Mouse (Mus musculus): ENCODE measurements around the gene 1700074P13Rik. TPM values are rescaled to one million over a fixed set of nuclear protein-coding genes. Genes with fewer than 3 reads are reported as not detected.
"Not testable (repeated sequence)": the region's sequence is repeated elsewhere in the genome, so short reads cannot be mapped to it uniquely, and the experiment has no call there.

1700074P13Rik gene
- not detected in 2 replicates for polyA plus RNA-seq (2015; fragmentation: Nextera tagmentation; extraction: Ambion mirVana)

- H3K27me3 ChIP-seq (replicated peaks; ENCODE audit: control insufficient read depth, insufficient read depth, low read length) = no peaks in the 10 kb centered on the region
- no peak for ATAC-seq
- no peak within 1 kb of the TSS for H3K4me3 ChIP-seq (ENCODE audit: low read length)
- no peak within 1 kb of the TSS for H3K4me2 ChIP-seq (ENCODE audit: low read length)
- no peak within 1 kb of the TSS for H3K27ac ChIP-seq (ENCODE audit: low read depth, low read length)
- H3K36me3 ChIP-seq (ENCODE audit: control insufficient read depth, insufficient read depth, low read length) = no peaks in the 10 kb centered on the region
- 94% methylated on average over 10 of the region's 10 CpGs for WGBS
- H3K9me3 ChIP-seq (ENCODE audit: control insufficient read depth, low read length) = no peaks in the 10 kb centered on the region
- H3K9ac ChIP-seq (ENCODE audit: low read depth, low read length) = no peak within 1 kb of the TSS
- H3K4me1 ChIP-seq (ENCODE audit: control insufficient read depth, insufficient read depth, low read depth, low read length) = no peaks in the 10 kb centered on the region
These were observed at the start of gene 1700074P13Rik for GRCm38 (mm10) chr6:40940457-40940856. TSS of gene 1700074P13Rik (minus strand) at chr6:40940557.

GRCm38 (mm10) chr6:40964454-40964853 lies 24.1 kb upstream of the 1700074P13Rik start, which contains the start of gene 1810009J06Rik:
TSS of gene 1810009J06Rik (plus strand) at chr6:40964754.
- H3K4me3 ChIP-seq (ENCODE audit: low read length); H3K4me2 ChIP-seq (ENCODE audit: low read length); H3K9ac ChIP-seq (ENCODE audit: low read depth, low read length); ATAC-seq; H3K4me1 ChIP-seq (ENCODE audit: control insufficient read depth, insufficient read depth, low read depth, low read length); H3K27me3 ChIP-seq (replicated peaks; ENCODE audit: control insufficient read depth, insufficient read depth, low read length); H3K9me3 ChIP-seq (ENCODE audit: control insufficient read depth, low read length); H3K36me3 ChIP-seq (ENCODE audit: control insufficient read depth, insufficient read depth, low read length); H3K27ac ChIP-seq (ENCODE audit: low read depth, low read length): not testable (repeated sequence)
- WGBS = 94% methylated on average over 2 of the region's 2 CpGs

GRCm38 (mm10) chr6:40953716-40954115 lies 13.4 kb upstream of the 1700074P13Rik start:
- Histone ChIP-seq H3K36me3 (ENCODE audit: control insufficient read depth, insufficient read depth, low read length) (no peaks in the 10 kb centered on the region), H3K27me3 (replicated peaks; ENCODE audit: control insufficient read depth, insufficient read depth, low read length) (no peaks in the 10 kb centered on the region)
- no peak for ATAC-seq

GRCm38 (mm10) chr6:40951770-40952169 lies 11.4 kb upstream of the 1700074P13Rik start, which contains the start of gene Gm4744:
TSS of gene Gm4744 (minus strand) at chr6:40951870.
- Histone ChIP-seq H3K9ac (ENCODE audit: low read depth, low read length) (no peak within 1 kb of the TSS), H3K4me1 (ENCODE audit: control insufficient read depth, insufficient read depth, low read depth, low read length) (no peaks in the 10 kb centered on the region), H3K36me3 (ENCODE audit: control insufficient read depth, insufficient read depth, low read length) (no peaks in the 10 kb centered on the region), H3K9me3 (ENCODE audit: control insufficient read depth, low read length) (no peaks in the 10 kb centered on the region), H3K27me3 (replicated peaks; ENCODE audit: control insufficient read depth, insufficient read depth, low read length) (no peaks in the 10 kb centered on the region), H3K27ac (ENCODE audit: low read depth, low read length) (no peak within 1 kb of the TSS), H3K4me2 (ENCODE audit: low read length) (no peak within 1 kb of the TSS), H3K4me3 (ENCODE audit: low read length) (no peak within 1 kb of the TSS)
- no peak for ATAC-seq

More at GRCm38 (mm10) chr6:40953716-40954115, 13.4 kb upstream of the 1700074P13Rik start:
- Histone ChIP-seq H3K27ac (ENCODE audit: low read depth, low read length) (no peak overlapping the region), H3K9ac (ENCODE audit: low read depth, low read length) (no peak overlapping the region), H3K4me1 (ENCODE audit: control insufficient read depth, insufficient read depth, low read depth, low read length) (no peaks in the 10 kb centered on the region), H3K4me3 (ENCODE audit: low read length) (no peak overlapping the region), H3K4me2 (ENCODE audit: low read length) (no peak overlapping the region), H3K9me3 (ENCODE audit: control insufficient read depth, low read length) (no peaks in the 10 kb centered on the region)
- WGBS = 68% methylated on average over 2 of the region's 2 CpGs

- Histone ChIP-seq H3K4me2 (ENCODE audit: low read length) (no peak overlapping the region), H3K36me3 (ENCODE audit: control insufficient read depth, insufficient read depth, low read length) (no peaks in the 10 kb centered on the region), H3K9ac (ENCODE audit: low read depth, low read length) (no peak overlapping the region), H3K9me3 (ENCODE audit: control insufficient read depth, low read length) (no peaks in the 10 kb centered on the region), H3K4me3 (ENCODE audit: low read length) (no peak overlapping the region), H3K27ac (ENCODE audit: low read depth, low read length) (no peak overlapping the region), H3K4me1 (ENCODE audit: control insufficient read depth, insufficient read depth, low read depth, low read length) (no peaks in the 10 kb centered on the region), H3K27me3 (replicated peaks; ENCODE audit: control insufficient read depth, insufficient read depth, low read length) (no peaks in the 10 kb centered on the region)
- ATAC-seq = no peak
- 81% methylated on average over 4 of the region's 4 CpGs for WGBS
These were observed 20.4 kb downstream of the 1700074P13Rik start for GRCm38 (mm10) chr6:40919954-40920353.

GRCm38 (mm10) chr6:40900287-40900686 lies 40.1 kb downstream of the 1700074P13Rik start, which contains the start of gene Prss58:
TSS of gene Prss58 (minus strand) at chr6:40900387.
- Histone ChIP-seq H3K36me3 (ENCODE audit: control insufficient read depth, insufficient read depth, low read length) (no peaks in the 10 kb centered on the region), H3K9me3 (ENCODE audit: control insufficient read depth, low read length) (no peaks in the 10 kb centered on the region), H3K4me3 (ENCODE audit: low read length) (no peak within 1 kb of the TSS), H3K4me2 (ENCODE audit: low read length) (no peak within 1 kb of the TSS), H3K4me1 (ENCODE audit: control insufficient read depth, insufficient read depth, low read depth, low read length) (no peaks in the 10 kb centered on the region), H3K27me3 (replicated peaks; ENCODE audit: control insufficient read depth, insufficient read depth, low read length) (no peaks in the 10 kb centered on the region), H3K9ac (ENCODE audit: low read depth, low read length) (no peak within 1 kb of the TSS), H3K27ac (ENCODE audit: low read depth, low read length) (no peak within 1 kb of the TSS)
- no peak for ATAC-seq

GRCm38 (mm10) chr6:40894716-40895115 lies 45.6 kb downstream of the 1700074P13Rik start:
- no peaks in the 10 kb centered on the region for H3K4me1 ChIP-seq (ENCODE audit: control insufficient read depth, insufficient read depth, low read depth, low read length)
- H3K27me3 ChIP-seq (replicated peaks; ENCODE audit: control insufficient read depth, insufficient read depth, low read length) = no peaks in the 10 kb centered on the region
- no peak overlapping the region for H3K9ac ChIP-seq (ENCODE audit: low read depth, low read length)
- no peaks in the 10 kb centered on the region for H3K9me3 ChIP-seq (ENCODE audit: control insufficient read depth, low read length)
- H3K4me3 ChIP-seq (ENCODE audit: low read length) = no peak overlapping the region
- H3K4me2 ChIP-seq (ENCODE audit: low read length) = no peak overlapping the region
- H3K36me3 ChIP-seq (ENCODE audit: control insufficient read depth, insufficient read depth, low read length) = no peaks in the 10 kb centered on the region
- 97% methylated on average over 1 of the region's 1 CpGs for WGBS
- ATAC-seq = no peak
- H3K27ac ChIP-seq (ENCODE audit: low read depth, low read length) = no peak overlapping the region

GRCm38 (mm10) chr6:40893577-40893976 lies 46.8 kb downstream of the 1700074P13Rik start:
- H3K4me2 ChIP-seq (ENCODE audit: low read length) = no peak overlapping the region
- H3K36me3 ChIP-seq (ENCODE audit: control insufficient read depth, insufficient read depth, low read length) = no peaks in the 10 kb centered on the region
- no peak overlapping the region for H3K9ac ChIP-seq (ENCODE audit: low read depth, low read length)
- H3K27me3 ChIP-seq (replicated peaks; ENCODE audit: control insufficient read depth, insufficient read depth, low read length) = no peaks in the 10 kb centered on the region
- no peak for ATAC-seq
- H3K4me1 ChIP-seq (ENCODE audit: control insufficient read depth, insufficient read depth, low read depth, low read length) = no peaks in the 10 kb centered on the region
- no peak overlapping the region for H3K4me3 ChIP-seq (ENCODE audit: low read length)
- WGBS = 35% methylated on average over 7 of the region's 7 CpGs
- H3K9me3 ChIP-seq (ENCODE audit: control insufficient read depth, low read length) = no peaks in the 10 kb centered on the region
- no peak overlapping the region for H3K27ac ChIP-seq (ENCODE audit: low read depth, low read length)

GRCm38 (mm10) chr6:40891754-40892153 lies 48.6 kb downstream of the 1700074P13Rik start:
- no peak for ATAC-seq
- H3K4me3 ChIP-seq (ENCODE audit: low read length) = no peak overlapping the region

GRCm38 (mm10) chr6:40890973-40891372 lies 49.4 kb downstream of the 1700074P13Rik start:
- no peak overlapping the region for H3K9ac ChIP-seq (ENCODE audit: low read depth, low read length)
- no peaks in the 10 kb centered on the region for H3K4me1 ChIP-seq (ENCODE audit: control insufficient read depth, insufficient read depth, low read depth, low read length)
- H3K9me3 ChIP-seq (ENCODE audit: control insufficient read depth, low read length) = no peaks in the 10 kb centered on the region
- no peak overlapping the region for H3K4me2 ChIP-seq (ENCODE audit: low read length)
- no peaks in the 10 kb centered on the region for H3K36me3 ChIP-seq (ENCODE audit: control insufficient read depth, insufficient read depth, low read length)
- H3K27ac ChIP-seq (ENCODE audit: low read depth, low read length) = no peak overlapping the region
- no peak for ATAC-seq
- no peaks in the 10 kb centered on the region for H3K27me3 ChIP-seq (replicated peaks; ENCODE audit: control insufficient read depth, insufficient read depth, low read length)
- no peak overlapping the region for H3K4me3 ChIP-seq (ENCODE audit: low read length)
- WGBS = 74% methylated on average over 1 of the region's 1 CpGs

More at GRCm38 (mm10) chr6:40891754-40892153, 48.6 kb downstream of the 1700074P13Rik start:
- Histone ChIP-seq H3K36me3 (ENCODE audit: control insufficient read depth, insufficient read depth, low read length) (no peaks in the 10 kb centered on the region), H3K4me2 (ENCODE audit: low read length) (no peak overlapping the region), H3K27ac (ENCODE audit: low read depth, low read length) (no peak overlapping the region), H3K9me3 (ENCODE audit: control insufficient read depth, low read length) (no peaks in the 10 kb centered on the region), H3K27me3 (replicated peaks; ENCODE audit: control insufficient read depth, insufficient read depth, low read length) (no peaks in the 10 kb centered on the region), H3K4me1 (ENCODE audit: control insufficient read depth, insufficient read depth, low read depth, low read length) (no peaks in the 10 kb centered on the region), H3K9ac (ENCODE audit: low read depth, low read length) (no peak overlapping the region)
- 84% methylated on average over 4 of the region's 4 CpGs for WGBS
